Mouse (Mus musculus): ENCODE data around the gene Odaph. TPM values are rescaled to one million over a fixed set of nuclear protein-coding genes. Genes with fewer than 3 reads are reported as not detected.
"Not testable (repeated sequence)": the region's sequence is repeated elsewhere in the genome, so short reads cannot be mapped to it uniquely, and the experiment has no call there.

Odaph gene
- not detected for total RNA-seq (2021)
- long read RNA-seq, experiment 1, result 0 reads
- long read RNA-seq, experiment 2, result 0 reads

DNA sequence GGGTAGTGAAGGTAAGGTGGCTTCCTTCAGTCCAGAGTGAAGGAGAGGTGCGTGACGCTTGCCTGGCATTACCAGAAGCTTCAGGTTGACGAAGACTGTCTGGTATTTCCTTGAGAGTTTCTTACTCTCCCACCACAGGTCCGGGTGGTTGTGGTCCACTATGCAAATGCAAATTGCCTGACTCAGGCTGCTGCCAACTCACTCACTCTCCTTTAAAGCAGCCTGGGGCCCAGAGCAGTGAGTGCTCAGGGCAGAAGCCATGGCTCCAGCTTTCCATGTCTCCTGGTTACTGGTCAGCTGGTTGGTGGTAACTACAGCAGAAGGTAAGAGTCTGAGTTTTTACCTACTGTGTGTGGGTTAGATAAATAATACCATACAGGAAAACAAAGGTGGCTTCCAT is at the start of gene Odaph:
Gene Odaph (plus strand): TSS at position 240 of the 400 bp plus-strand sequence.
- DNase-seq (ENCODE audit: low spot score in 2 of 2), result no peak

DNA sequence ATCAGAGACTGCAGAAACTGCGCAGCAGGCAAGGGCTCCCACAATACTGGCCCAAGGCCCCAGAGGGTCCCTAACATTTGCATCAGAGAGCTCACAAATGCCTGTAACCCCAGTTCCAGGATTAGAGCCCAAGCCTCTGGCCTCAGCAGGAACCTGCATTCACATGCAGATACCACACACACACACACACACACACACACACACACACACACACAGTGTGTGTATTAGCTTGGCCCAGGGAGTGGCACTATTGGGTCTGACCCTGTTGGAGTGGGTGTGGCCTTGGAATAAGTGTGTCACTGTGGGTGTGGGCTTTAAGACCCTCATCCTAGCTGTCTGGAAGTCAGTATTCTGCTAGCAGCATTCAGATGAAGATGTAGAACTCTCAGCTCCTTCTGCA is 41.7 kb upstream of the Odaph start:
- DNase-seq (ENCODE audit: low spot score in 2 of 2), result not testable (repeated sequence)

DNA sequence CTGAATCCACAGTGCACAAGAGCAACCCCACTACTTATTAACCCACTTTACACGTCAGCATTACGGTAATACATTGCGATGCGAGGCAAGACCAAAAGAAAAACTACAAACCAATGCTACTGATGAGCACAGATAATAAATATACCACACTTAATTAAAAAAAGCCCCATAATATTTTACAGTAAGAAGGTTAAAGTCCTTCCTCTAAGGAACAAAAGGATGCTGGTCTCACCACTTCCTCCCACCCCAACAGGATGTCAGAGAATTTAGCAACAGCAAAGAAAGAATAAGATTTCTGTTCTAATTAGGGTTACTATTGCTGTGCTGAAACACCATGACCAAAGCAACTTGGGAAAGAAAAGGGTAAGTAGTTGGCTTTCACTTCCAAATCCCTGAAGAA is 40.3 kb upstream of the Odaph start:
- no peak for DNase-seq (ENCODE audit: low spot score in 2 of 2)

DNA sequence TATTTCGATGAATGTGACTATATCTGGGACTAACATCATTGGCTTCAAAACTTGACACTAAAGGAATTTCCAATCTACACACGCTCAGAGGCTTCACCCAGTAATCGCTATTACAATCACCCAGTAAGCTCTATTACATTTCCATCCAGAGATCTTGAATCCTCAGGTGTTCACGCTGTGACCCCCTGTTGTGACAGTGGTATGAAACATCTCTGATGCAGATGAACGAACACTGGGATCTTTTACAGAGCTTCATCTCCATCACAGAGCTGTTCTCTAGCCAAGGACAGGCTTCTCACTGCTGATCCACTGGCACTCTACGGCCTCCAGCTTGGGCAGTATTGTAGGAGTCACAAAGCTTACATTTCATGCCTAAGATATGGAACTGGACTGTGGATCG is 37.8 kb upstream of the Odaph start:
- DNase-seq (ENCODE audit: low spot score in 2 of 2), result no peak

DNA sequence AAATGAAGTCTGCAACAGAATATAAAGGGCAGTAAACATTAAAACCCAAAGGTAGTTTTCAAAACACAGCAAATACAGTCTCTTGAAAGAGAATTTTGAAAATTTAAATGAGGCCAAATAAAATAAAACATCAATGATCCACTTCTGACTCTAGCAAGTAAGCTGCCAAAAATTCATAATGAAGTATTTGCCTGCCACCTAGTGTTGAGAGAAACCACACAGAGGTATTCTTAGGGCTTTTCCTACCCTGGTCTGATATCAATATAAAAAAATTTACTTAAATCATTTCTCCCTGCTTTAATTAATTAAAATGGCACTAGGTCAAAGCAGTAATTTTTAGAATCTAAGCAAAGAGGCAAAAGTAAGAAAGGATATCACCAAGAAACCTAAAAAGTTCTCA is 35.9 kb upstream of the Odaph start:
- DNase-seq (ENCODE audit: low spot score in 2 of 2), result no peak

DNA sequence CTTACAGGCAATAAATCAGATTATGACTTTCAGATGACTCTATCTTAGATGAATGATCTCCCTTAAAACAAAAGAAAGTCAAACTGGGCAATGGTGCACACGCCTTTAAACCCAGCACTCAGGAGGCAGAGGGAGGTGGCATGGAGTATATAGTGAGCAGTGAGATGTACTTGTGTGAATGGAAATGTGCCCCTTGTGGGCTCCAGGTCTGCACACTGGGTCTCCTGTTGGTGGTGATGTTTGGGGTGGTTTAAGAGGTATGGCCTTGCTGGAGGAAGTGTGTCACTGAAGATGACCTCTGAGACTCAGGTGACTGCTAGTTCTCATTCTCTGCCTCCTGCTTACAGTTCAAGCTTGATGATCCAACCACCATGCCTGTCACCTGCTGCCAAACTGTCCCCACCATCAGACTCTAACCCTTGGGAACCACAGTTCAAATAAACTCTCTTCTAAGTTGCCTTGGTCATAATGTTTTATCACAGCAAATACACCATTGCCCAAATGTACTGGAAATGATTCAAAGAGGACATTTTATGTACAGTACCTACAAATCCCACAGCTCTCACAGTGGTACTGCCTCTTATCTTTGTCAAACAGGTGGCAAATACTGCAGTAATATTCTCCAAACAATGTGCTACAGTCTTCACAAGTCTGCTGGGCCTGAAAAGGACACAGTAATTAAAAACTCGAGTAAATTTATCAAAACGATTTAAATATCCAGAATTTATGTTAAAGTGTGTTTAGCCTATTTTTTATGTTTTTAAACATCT is 30.1 kb upstream of the Odaph start:
- no peak for DNase-seq (ENCODE audit: low spot score in 2 of 2)

DNA sequence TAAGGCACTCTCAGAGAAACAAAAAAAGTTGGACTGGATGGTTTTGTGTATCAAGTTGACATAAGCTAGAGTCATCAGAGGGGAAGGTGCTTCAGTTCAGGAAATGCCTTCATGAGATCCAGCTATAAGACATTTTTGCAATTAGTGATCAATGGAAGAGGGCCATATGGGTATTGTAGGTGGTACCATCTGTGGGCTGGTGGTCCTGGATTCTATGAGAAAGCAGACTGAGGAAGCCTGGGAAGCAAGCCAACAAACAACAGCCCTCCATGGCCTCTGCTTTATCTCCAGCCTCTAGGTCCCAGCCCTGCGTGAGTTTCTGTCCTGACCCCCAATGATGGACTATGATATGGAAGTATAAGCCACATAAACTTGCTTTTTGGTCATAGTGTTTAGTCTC is 28.2 kb upstream of the Odaph start:
- no peak for DNase-seq (ENCODE audit: low spot score in 2 of 2)

DNA sequence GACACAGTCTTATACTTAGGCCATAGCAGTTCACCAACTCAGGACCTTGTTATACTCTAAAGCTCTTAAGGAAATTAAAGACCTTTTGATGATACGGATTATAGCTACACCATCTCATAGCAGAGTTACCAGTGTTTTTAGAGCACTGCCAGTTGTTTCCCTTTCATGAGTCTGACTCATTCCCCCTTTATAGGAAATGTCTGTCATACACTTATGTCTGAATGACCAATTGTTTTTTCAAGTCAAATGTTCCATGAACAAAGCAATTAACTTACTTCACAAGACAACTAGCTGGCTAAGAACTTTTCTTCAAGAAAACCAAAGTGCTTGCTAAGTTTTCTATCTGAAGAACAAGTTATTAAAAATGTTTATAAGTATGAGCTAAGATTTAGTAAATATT is 27.3 kb upstream of the Odaph start:
- DNase-seq (ENCODE audit: low spot score in 2 of 2), result no peak

DNA sequence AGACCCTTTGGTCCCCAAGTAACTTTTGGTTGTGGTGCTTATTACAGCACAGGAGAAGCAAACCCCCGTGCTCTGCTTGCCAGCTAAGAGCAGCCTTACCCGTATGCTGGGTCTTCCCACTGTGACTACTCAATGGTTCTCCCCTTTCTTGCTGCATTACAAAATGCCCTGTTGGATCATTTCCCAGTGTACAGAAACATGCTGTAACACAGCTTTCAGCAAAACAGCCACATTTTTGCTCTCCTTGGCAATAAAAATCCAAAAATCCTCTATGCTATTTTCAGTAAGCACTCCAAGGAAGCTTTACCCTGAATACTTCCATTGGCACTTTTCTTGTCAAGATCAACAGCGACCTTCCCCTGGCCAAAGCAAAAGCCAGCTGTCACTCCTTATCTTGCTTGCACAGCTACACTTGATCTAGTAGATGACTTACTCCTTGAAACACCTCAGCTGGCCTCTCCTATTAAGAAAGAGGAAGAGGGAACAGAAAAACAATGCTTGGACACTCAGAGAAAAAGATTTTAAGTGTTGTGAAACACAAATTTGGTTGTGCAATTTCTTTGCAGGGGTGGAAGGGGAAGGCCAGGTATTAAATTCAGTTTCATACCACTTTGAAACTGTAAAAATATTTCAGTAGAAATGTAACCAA is 26.5 kb upstream of the Odaph start:
- DNase-seq (ENCODE audit: low spot score in 2 of 2), result no peak

DNA sequence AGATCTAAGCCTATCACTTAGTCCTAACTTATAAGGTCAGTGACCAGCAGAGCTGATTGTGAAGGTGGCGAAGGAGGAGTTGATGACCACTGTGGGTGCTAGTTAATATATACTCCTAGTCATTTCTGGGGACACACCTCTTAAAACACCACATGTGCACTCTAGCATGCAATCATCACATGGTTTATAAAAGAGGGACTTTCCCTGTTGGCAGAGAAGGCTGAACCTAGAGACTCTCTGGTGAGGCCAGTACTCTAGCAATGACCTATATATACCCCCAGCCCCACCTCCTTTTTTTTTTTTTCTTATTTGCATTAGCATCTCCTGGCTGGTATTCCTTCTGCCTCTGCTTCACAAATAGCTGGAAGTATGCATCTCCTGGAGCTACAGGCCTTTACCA is 25.9 kb upstream of the Odaph start:
- DNase-seq (ENCODE audit: low spot score in 2 of 2), result no peak

DNA sequence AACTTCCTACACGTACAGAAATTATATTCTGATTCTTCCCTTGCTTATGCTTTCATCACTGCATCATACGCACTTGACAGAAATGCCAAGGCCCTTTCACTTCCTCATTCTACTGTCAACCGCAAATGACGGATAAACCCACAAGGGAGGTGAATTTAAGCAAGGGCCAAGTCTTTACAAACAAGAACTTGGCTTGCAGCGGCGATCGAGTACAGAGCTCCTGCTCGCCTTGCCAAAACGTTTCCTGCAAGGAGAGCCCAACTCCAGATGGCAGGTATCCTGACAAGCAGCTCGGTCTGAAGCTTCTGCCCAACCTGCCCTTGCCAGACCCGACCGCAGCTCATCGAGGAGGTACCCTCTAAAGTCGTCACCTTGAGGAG is 25.0 kb upstream of the Odaph start:
- DNase-seq (ENCODE audit: low spot score in 2 of 2), result no peak

DNA sequence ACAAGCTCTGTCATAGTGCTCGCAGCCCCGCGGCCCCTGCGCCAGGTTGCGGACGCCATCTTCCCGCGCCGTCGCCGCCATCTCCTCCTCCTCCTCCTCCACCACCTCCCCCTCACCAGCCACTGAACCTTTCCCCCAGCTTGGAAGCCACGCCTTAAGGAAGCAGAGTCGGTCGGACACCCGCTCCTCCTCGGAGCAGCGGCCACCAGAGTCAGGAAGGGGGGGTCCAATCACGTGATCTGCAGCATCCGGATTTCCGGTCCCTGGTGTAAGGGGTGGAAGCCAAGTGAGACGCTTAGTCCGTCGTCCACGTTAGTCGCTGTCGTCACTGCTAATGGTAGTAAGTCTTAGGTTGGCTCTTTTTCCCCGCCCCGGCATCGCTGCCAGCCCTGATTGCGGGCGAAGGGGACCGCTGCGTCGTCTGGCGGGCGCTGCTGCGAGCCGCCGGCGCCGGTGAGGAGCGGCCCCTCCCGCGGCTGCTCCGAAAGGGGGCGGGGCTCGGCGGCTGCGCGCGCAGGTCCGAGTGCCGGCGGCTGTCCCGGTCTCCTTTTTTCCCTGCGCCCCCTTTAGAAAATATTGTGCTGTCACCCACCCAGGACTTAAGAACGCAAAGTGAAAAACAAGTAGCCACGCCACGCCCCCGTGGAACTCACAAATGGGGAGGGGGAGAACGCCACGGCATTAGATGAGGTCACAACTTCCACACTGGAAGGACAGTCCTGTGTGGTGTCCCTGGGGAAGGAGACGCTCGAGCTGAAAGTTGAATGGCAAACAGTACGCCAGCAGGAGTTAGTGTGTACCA is 24.4 kb upstream of the Odaph start, which contains the start of gene Rchy1:
Gene Rchy1 (minus strand): TSS at position 430 of the 802 bp plus-strand sequence.
- peak; percentile 80 to 94 for DNase-seq (ENCODE audit: low spot score in 2 of 2)

DNA sequence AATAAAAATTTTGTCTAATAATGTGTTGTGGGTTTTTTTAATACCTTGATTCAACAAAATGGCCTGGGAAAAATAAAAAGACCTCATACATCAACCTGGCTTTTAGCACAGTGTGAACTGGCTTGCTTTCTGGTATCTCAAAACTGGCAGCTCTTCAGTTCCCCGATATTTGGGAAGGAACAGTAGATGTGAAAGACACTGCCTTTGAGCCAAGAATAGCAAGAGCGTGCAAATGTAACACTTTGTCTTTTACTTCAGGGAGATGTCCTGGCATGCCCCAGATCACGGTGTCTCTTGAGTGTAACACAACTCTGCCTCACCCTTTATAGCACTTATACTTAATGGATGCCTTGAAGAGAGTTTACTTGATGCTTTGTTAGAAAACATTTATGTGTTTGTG is 15.2 kb upstream of the Odaph start:
- no peak for DNase-seq (ENCODE audit: low spot score in 2 of 2)

DNA sequence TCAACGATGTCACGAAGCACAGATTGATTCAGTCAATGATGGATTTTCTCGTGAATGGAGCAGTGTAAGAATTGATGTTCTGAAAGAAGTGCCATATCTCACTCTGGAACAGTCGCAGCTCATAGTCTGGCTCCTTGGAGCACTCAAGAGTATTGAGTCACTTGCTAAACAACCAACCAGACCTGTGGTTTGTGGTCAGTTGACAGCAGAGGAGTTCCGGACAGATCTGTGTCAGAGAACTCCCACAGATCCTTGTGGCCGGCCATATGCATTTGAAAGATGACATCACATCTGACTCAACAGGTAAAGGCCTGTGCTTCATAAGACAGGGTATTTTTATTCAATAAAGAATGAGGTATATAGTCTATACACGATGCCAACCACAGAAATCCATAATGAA is 13.3 kb upstream of the Odaph start:
- DNase-seq (ENCODE audit: low spot score in 2 of 2), result no peak

DNA sequence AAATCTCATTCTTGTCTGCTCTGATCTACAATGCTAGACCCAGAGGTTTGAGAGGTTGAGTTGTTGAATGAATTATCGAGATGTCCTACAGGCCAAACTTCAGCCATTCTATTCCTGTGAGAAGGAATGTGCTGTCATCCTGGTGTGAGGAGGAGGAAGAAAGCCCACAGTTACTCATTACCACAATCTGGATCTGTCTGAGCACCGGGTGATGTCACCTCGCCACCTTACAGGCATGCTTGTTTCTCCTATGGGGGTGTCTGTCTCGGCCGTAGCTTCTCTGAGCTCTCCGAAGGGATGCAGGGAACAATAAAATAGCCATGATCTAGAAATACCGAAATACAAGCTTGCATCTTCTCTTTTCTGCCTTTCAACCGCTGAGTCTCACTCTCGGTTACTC is 11.5 kb upstream of the Odaph start:
- DNase-seq (ENCODE audit: low spot score in 2 of 2), result no peak

DNA sequence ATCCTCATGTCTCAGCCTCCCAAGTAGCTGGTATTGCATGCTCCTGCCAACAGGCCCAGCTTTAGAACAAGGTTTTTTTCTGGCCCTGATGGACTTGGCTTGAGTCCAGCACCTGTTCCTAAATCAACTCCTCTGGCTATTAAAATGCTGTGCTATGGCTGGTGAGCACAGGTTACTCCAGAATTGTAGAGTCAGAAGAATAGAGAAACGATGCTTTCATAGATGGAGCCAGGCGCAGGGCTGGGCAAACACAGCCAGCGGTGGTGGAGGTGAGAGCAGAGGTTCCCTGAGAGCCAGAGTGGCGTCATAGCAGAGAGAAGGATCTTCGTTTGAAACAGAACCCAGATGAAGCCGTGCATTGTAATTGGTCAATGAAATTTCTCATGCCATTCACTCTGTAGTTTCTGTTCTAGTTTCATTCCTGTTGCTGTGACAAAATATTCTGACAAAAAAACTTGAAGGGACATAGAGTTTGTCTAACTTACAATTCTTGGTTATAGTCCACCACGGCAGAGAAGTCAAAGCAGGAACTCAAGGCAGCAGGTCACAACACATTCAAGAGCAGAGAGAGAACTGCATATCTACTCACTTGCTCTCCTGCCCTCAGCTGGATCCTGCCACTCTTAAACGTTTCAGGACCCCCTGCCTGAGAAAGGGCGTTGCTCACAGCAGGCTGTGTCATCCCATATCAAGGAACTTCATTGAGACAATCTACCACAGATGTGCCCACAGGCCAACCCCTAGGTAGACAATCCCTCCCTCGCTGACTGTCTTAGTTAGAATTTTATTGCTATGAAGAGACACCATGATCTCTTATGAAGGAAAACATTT is 10.5 kb upstream of the Odaph start:
- no peak for DNase-seq (ENCODE audit: low spot score in 2 of 2)

DNA sequence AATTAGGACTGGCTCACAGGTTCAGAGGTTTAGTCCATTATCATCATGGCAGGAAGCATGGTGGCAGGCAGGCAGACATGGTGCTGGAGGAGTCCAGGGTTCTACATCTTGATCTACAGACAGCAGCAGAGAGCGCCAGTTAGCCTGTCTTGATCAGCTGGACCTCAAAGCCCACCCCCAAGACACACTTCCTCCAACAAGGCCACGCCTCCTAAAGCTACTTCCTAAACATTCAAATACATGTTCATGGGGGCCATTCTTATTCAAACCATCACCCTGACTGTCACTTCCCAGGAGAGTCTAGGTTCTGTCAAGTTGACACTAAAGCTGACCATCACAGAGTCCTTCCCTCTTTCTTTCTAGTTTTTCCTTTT is 9.9 kb upstream of the Odaph start:
- no peak for DNase-seq (ENCODE audit: low spot score in 2 of 2)

DNA sequence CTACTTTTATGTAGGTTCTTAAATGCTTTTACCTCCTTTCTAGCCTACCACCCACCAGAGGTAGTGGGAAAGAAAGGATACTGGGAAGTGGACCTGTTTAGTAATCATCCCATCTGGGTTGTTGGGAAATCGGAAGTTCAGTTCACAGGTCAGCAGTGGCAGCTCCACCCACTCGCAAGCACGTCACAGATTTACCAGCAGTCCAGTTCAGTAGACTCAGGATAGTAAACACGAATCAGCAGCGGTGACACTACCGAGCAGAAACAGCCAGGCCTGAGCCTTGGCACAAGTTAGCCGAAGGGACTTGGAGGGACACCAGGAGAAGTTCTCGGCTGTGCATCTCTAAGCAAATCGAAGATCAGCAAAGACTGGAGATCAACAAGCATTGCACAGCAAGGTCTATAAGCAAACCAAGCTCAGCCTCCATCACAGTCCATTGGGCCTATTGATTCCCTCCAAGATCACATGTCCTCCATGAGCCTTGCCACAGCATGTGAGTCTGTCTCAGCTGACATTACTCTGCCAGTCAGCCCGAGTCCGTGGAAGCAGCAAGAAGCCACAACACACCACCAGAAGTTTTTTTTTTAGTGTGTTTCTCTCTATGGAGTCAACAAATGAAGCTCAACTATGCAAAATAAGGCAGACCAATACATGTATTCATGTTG is 6.0 kb upstream of the Odaph start:
- no peak for DNase-seq (ENCODE audit: low spot score in 2 of 2)

DNA sequence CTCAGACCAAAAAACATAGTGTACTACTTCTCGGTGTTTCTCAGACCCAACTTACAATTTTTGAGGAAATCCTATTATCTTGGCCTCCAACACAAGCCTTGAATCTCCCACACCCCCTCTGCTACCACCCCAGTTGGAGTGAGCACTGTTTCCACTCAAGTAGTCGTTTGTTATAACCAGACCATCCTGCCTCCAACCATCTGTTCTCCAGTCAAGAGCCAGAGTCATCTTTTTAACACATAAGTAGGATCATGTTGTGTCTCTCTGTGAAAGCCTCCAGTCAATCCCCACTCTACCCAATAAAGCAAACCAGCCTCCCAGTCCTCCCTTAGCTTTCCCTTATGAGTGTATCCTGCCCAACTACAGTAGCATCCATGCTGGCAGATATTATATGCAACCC is 3.8 kb upstream of the Odaph start:
- DNase-seq (ENCODE audit: low spot score in 2 of 2), result no peak

DNA sequence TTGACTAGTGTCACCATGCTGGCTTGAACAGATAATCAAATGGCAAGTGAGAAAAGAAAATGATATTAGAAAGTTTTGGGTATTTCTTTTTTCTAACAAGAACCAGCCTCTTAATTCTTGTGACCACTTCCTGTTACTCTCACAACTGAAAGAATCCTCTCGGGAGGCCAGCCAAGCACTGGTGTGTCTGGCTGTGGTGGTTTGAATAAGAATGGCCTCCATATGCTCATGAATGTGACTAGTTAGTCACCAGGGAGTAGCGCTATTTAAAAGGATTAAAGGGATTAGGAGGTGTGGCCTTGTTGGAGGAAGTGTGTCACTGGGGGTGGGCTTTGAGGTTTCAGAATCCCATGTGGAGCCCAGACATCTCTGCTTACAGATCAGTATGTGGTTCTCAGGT is 1.6 kb upstream of the Odaph start:
- no peak for DNase-seq (ENCODE audit: low spot score in 2 of 2)

DNA sequence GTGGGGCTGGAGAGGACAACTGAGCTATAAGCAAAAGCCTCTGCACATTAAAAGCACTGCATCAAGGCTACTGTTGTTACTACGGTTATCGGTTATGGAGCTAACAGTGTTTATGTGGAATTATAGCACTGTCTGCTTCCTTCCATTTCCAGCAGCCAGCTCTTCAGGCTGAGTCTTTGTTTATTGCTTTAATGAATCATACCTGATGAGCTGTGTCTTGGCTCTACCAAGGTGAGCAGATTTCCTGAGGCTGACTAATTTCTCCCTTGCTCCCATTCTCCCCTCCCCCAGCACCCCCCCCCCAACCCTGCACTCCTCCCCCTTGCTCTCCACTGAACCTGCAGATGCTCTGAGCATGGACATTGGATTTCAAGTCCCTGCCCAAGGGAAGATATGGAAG is 524 bp downstream of the Odaph start:
- no peak for DNase-seq (ENCODE audit: low spot score in 2 of 2)

Measured in adrenal gland, postnatal 4 days (tissue).